Mouse (Mus musculus): ENCODE results near the gene Cacna1c.

Cacna1c gene

GRCm38 (mm10) chr6:118923926-118924325 is 272.3 kb downstream of the Cacna1c start:
- DNase-seq (ENCODE audit: low spot score in 2 of 2): no peak

GRCm38 (mm10) chr6:118923212-118923577 is 273.0 kb downstream of the Cacna1c start:
- DNase-seq (ENCODE audit: low spot score in 2 of 2): no peak

- peak in 1 of 2 experiments; percentile 65 for DNase-seq (ENCODE audit: low spot score in 2 of 2)
These were observed 273.6 kb downstream of the Cacna1c start for GRCm38 (mm10) chr6:118922328-118923211.

- no peak for DNase-seq (ENCODE audit: low spot score in 2 of 2)
These were observed 288.0 kb downstream of the Cacna1c start for GRCm38 (mm10) chr6:118908176-118908575.

- DNase-seq (ENCODE audit: low spot score in 2 of 2): no peak
These were observed 288.5 kb downstream of the Cacna1c start for GRCm38 (mm10) chr6:118907704-118908103.

- DNase-seq (ENCODE audit: low spot score in 2 of 2): no peak
These were observed 289.3 kb downstream of the Cacna1c start for GRCm38 (mm10) chr6:118906878-118907277.

- DNase-seq (ENCODE audit: low spot score in 2 of 2): no peak
These were observed 296.5 kb downstream of the Cacna1c start for GRCm38 (mm10) chr6:118899688-118900087.

GRCm38 (mm10) chr6:118897101-118897500 is 299.1 kb downstream of the Cacna1c start:
- no peak for DNase-seq (ENCODE audit: low spot score in 2 of 2)

GRCm38 (mm10) chr6:118894043-118894442 is 302.2 kb downstream of the Cacna1c start:
- no peak for DNase-seq (ENCODE audit: low spot score in 2 of 2)

GRCm38 (mm10) chr6:118889441-118889840 is 306.8 kb downstream of the Cacna1c start:
- DNase-seq (ENCODE audit: low spot score in 2 of 2): no peak

GRCm38 (mm10) chr6:118887032-118887431 is 309.2 kb downstream of the Cacna1c start:
- no peak for DNase-seq (ENCODE audit: low spot score in 2 of 2)

GRCm38 (mm10) chr6:118884961-118885360 is 311.3 kb downstream of the Cacna1c start:
- no peak for DNase-seq (ENCODE audit: low spot score in 2 of 2)

- DNase-seq (ENCODE audit: low spot score in 2 of 2): no peak
These were observed 312.1 kb downstream of the Cacna1c start for GRCm38 (mm10) chr6:118884073-118884551.

- no peak for DNase-seq (ENCODE audit: low spot score in 2 of 2)
These were observed 320.0 kb downstream of the Cacna1c start for GRCm38 (mm10) chr6:118876204-118876603.

- no peak for DNase-seq (ENCODE audit: low spot score in 2 of 2)
These were observed 325.9 kb downstream of the Cacna1c start for GRCm38 (mm10) chr6:118870241-118870841.

GRCm38 (mm10) chr6:118867384-118867783 is 328.8 kb downstream of the Cacna1c start:
- no peak for DNase-seq (ENCODE audit: low spot score in 2 of 2)

GRCm38 (mm10) chr6:118866889-118867288 is 329.3 kb downstream of the Cacna1c start:
- no peak for DNase-seq (ENCODE audit: low spot score in 2 of 2)

GRCm38 (mm10) chr6:118865777-118866380 is 330.3 kb downstream of the Cacna1c start:
- no peak for DNase-seq (ENCODE audit: low spot score in 2 of 2)

- no peak for DNase-seq (ENCODE audit: low spot score in 2 of 2)
These were observed 331.3 kb downstream of the Cacna1c start for GRCm38 (mm10) chr6:118864696-118865620.

GRCm38 (mm10) chr6:118862727-118863126 is 333.5 kb downstream of the Cacna1c start:
- DNase-seq (ENCODE audit: low spot score in 2 of 2): no peak

GRCm38 (mm10) chr6:118862091-118862490 is 334.1 kb downstream of the Cacna1c start:
- no peak for DNase-seq (ENCODE audit: low spot score in 2 of 2)

Data from frontal cortex, postnatal 10 days (tissue).